Mouse (Mus musculus) intestine, postnatal 0 days (tissue): ENCODE data around the gene Slc9a7. TPM values are rescaled to one million over a fixed set of nuclear protein-coding genes. Genes with fewer than 3 reads are reported as not detected.

ENCODE experiments used
- ATAC-seq: fragments of 200-750 bp; cut with Nextera tagmentation; 2 replicates; pipeline ENCODE4 v1.8.0; 2017; ENCODE audit warnings: mild to moderate bottlenecking, moderate TSS enrichment, moderate library complexity
- H3K27ac ChIP-seq: fragments of 300-500 bp; sonication (generic); 2 replicates; pipeline ENCODE4 v1.5.1; 2014; ENCODE audit warnings: mild to moderate bottlenecking, low read depth, low read length, moderate library complexity
- H3K27me3 ChIP-seq: fragments of 300-500 bp; sonication (generic); replicated peaks from 2 replicates; pipeline ENCODE4 v1.6.1; 2014; ENCODE audit warnings: low read length, mixed read lengths; ENCODE audit not compliant: control insufficient read depth, insufficient read depth
- H3K36me3 ChIP-seq: fragments of 300-500 bp; sonication (generic); 2 replicates; pipeline ENCODE4 v1.6.1; 2014; ENCODE audit warnings: mild to moderate bottlenecking, moderate library complexity; ENCODE audit not compliant: control insufficient read depth, insufficient read depth
- H3K4me1 ChIP-seq: fragments of 300-500 bp; sonication (generic); replicated peaks from 2 replicates; pipeline ENCODE4 v1.6.1; 2014; ENCODE audit warnings: antibody characterized with exemption, low read length, mixed read lengths; ENCODE audit not compliant: control insufficient read depth, insufficient read depth
- H3K4me2 ChIP-seq: fragments of 300-500 bp; sonication (generic); replicated peaks from 2 replicates; pipeline ENCODE4 v1.6.1; 2014; ENCODE audit warnings: low read depth, mild to moderate bottlenecking, moderate library complexity
- H3K4me3 ChIP-seq: fragments of 300-500 bp; sonication (generic); 2 replicates; pipeline ENCODE4 v1.5.1; 2014; ENCODE audit warnings: low read depth, low read length
- H3K9ac ChIP-seq: fragments of 300-500 bp; sonication (generic); 2 replicates; pipeline ENCODE4 v1.6.1; 2014; ENCODE audit warnings: mild to moderate bottlenecking, low read depth, low read length
- H3K9me3 ChIP-seq: fragments of 300-500 bp; sonication (generic); 2 replicates; pipeline ENCODE4 v1.6.1; 2016; ENCODE audit warnings: mixed run types; ENCODE audit not compliant: control insufficient read depth
- CTCF ChIP-seq: sonication (generic); IDR thresholded peaks from 2 replicates; pipeline ENCODE4 v1.5.1; 2016; ENCODE audit warnings: low read depth, mild to moderate bottlenecking, control low read depth, antibody characterized with exemption, moderate library complexity
- WGBS: fragments of 180-500 bp; shearing (Covaris S2); extraction: QIAGEN DNeasy Blood & Tissue Kit; methylation state at CpG from one replicate; pipeline ENCODE4 v1.1.7; 2014; 5-methylcytosine and 5-hydroxymethylcytosine counted together
- polyA plus RNA-seq: library from polyadenylated mRNA; unstranded; fragments of >200 nt; fragmentation: Nextera tagmentation; extraction: Ambion mirVana; gene quantifications from 2 replicates; pipeline ENCODE4 v1.2.1, GENCODE M21; 2015

Slc9a7 gene
- polyA plus RNA-seq, 1 experiment from 2014 or later = 0.25 TPM

- 73% methylated on average over 2 of the region's 2 CpGs for WGBS
- Histone ChIP-seq H3K4me2 (no peak overlapping the region), H3K4me1 (no peaks in the 10 kb centered on the region), H3K36me3 (no peaks in the 10 kb centered on the region), H3K9ac (no peak overlapping the region), H3K9me3 (no peaks in the 10 kb centered on the region), H3K27me3 (no peaks in the 10 kb centered on the region), H3K4me3 (no peak overlapping the region), H3K27ac (no peak overlapping the region)
- no peak for TF ChIP-seq CTCF
- ATAC-seq = no peak
Observed at GRCm38 (mm10) chrX:20264370-20264769, 27.2 kb downstream of the Slc9a7 start.

DNA sequence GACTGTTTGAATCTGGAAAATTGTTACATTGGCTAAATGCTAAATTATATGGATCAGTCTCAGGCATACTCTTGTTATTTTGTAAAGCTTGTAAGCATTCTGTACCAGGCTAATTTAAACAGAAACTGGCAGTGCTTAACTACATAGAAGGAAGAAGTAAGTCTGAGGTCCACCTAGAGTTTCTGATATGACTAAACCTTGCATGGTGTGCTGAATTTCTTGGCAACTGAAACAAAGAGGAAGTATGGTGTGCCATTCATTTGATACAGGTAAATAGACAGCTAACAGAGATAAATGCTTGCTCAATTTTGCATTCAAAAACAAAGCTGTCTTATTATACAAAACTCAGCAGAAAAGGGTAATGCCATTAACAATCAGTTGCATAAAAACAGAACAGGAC lies 63.5 kb downstream of the Slc9a7 start:
- Histone ChIP-seq H3K9ac (no peak overlapping the region), H3K4me1 (no peaks in the 10 kb centered on the region)
- TF ChIP-seq CTCF = no peak

GRCm38 (mm10) chrX:20221486-20221885 lies 70.1 kb downstream of the Slc9a7 start:
- WGBS = 84% methylated on average over 2 of the region's 2 CpGs
- H3K36me3 ChIP-seq = no peaks in the 10 kb centered on the region
- ATAC-seq = no peak
- H3K27me3 ChIP-seq = no peaks in the 10 kb centered on the region
- no peak overlapping the region for H3K9ac ChIP-seq
- TF ChIP-seq CTCF = no peak
- no peaks in the 10 kb centered on the region for H3K9me3 ChIP-seq
- no peaks in the 10 kb centered on the region for H3K4me1 ChIP-seq
- H3K4me3 ChIP-seq = no peak overlapping the region
- no peak overlapping the region for H3K27ac ChIP-seq
- H3K4me2 ChIP-seq = no peak overlapping the region

More for the DNA sequence above, 63.5 kb downstream of the Slc9a7 start:
- Histone ChIP-seq H3K27ac (no peak overlapping the region), H3K9me3 (no peaks in the 10 kb centered on the region), H3K4me3 (no peak overlapping the region), H3K36me3 (no peaks in the 10 kb centered on the region), H3K4me2 (no peak overlapping the region), H3K27me3 (no peaks in the 10 kb centered on the region)
- ATAC-seq = no peak

DNA sequence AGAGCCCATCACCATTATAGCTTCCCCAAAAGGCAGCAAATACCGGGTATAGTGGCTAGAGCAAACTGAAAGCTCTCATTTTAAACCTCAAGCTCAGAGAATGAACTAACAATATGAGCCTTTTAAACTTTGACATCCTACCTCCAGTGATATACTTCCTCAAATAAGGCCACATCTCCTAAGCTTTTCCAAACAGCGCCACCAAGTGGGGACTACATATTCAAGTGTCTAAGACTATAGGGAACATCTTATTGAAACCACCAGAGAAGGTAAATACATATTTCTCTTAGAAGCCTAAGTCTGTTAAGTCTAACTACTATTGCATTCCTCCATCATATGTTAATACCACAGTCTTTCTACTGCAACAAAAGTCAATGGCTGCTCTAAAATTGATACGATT lies 106.0 kb downstream of the Slc9a7 start:
- 74% methylated on average over 3 of the region's 3 CpGs for WGBS
- Histone ChIP-seq H3K4me3 (no peak overlapping the region), H3K27ac (no peak overlapping the region), H3K4me2 (no peak overlapping the region), H3K4me1 (no peaks in the 10 kb centered on the region), H3K36me3 (no peaks in the 10 kb centered on the region), H3K9ac (no peak overlapping the region), H3K9me3 (no peaks in the 10 kb centered on the region), H3K27me3 (no peaks in the 10 kb centered on the region)
- no peak for ATAC-seq
- no peak for TF ChIP-seq CTCF

GRCm38 (mm10) chrX:20176792-20177191 lies 114.8 kb downstream of the Slc9a7 start:
- no peak for TF ChIP-seq CTCF
- no peak overlapping the region for H3K4me2 ChIP-seq
- H3K4me1 ChIP-seq = no peaks in the 10 kb centered on the region
- H3K4me3 ChIP-seq = no peak overlapping the region
- no peaks in the 10 kb centered on the region for H3K36me3 ChIP-seq
- ATAC-seq = no peak
- no peak overlapping the region for H3K9ac ChIP-seq
- H3K27ac ChIP-seq = no peak overlapping the region
- H3K27me3 ChIP-seq = no peaks in the 10 kb centered on the region
- WGBS = 78% methylated on average over 1 of the region's 1 CpGs
- H3K9me3 ChIP-seq = no peaks in the 10 kb centered on the region

GRCm38 (mm10) chrX:20168430-20168829 lies 123.2 kb downstream of the Slc9a7 start:
- H3K4me2 ChIP-seq = no peak overlapping the region
- H3K4me3 ChIP-seq = no peak overlapping the region
- no peaks in the 10 kb centered on the region for H3K36me3 ChIP-seq
- H3K9me3 ChIP-seq = no peaks in the 10 kb centered on the region
- H3K4me1 ChIP-seq = no peaks in the 10 kb centered on the region
- H3K9ac ChIP-seq = no peak overlapping the region
- TF ChIP-seq CTCF = no peak
- H3K27ac ChIP-seq = no peak overlapping the region
- H3K27me3 ChIP-seq = no peaks in the 10 kb centered on the region
- ATAC-seq = no peak

DNA sequence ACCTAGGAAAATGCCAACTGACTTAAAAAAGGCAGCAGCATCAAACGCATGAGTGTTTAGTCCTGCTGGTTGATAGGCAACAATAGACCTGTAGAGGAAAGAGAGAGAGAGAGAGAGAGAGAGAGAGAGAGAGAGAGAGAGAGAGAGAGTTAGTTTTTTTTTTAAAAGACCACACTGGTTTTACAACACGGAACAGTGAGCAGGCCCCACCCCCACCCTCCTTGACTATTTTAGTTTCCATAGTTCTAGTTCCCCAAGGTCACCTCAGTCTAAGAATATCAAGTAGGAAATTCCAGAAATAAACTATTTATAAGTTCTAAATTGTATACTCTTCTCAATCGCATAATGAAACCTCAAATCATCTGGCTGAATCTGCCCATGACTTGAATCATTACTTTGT lies 126.6 kb downstream of the Slc9a7 start:
- no peak for TF ChIP-seq CTCF
- H3K4me2 ChIP-seq = no peak overlapping the region
- ATAC-seq = no peak
- H3K9ac ChIP-seq = no peak overlapping the region
- H3K27ac ChIP-seq = no peak overlapping the region
- no peaks in the 10 kb centered on the region for H3K4me1 ChIP-seq
- WGBS = 56% methylated on average over 3 of the region's 3 CpGs
- no peaks in the 10 kb centered on the region for H3K36me3 ChIP-seq
- no peaks in the 10 kb centered on the region for H3K9me3 ChIP-seq
- no peak overlapping the region for H3K4me3 ChIP-seq
- no peaks in the 10 kb centered on the region for H3K27me3 ChIP-seq
